Mouse (Mus musculus): ENCODE measurements around the gene Pdzd2. TPM values are rescaled to one million over a fixed set of nuclear protein-coding genes. Genes with fewer than 3 reads are reported as not detected.

The Pdzd2 gene
- polyA plus RNA-seq (2014; fragmentation: Nextera tagmentation; extraction: Ambion mirVana) = 3.3 and 5.0 TPM in 2 replicates

- DNase-seq (ENCODE audit: low spot score) (peak; percentile 99), ATAC-seq (peak; percentile 99)
- H3K27me3 ChIP-seq (replicated peaks; ENCODE audit: control insufficient read depth, insufficient read depth, low read length) = no peaks in the 10 kb centered on the region; the same call in 1 of the 2 replicates
- H3K4me3 ChIP-seq (ENCODE audit: low read depth, low read length) = peak within 1 kb of the TSS; percentile 57
- H3K9ac ChIP-seq (ENCODE audit: low read length) = peak within 1 kb of the TSS; percentile 65
- H3K4me2 ChIP-seq (ENCODE audit: low read length) = peak within 1 kb of the TSS; percentile 82
- H3K9me3 ChIP-seq (replicated peaks; ENCODE audit: control insufficient read depth, low read length) = no peaks in the 10 kb centered on the region
- H3K36me3 ChIP-seq (ENCODE audit: control insufficient read depth, insufficient read depth, low read length) = no peaks in the 10 kb centered on the region
- under 1% methylated on average over 81 of the region's 83 CpGs for WGBS
- 0 out of 2 replicates have a peak within 1 kb of the TSS, but pooled peaks have one; percentile 35 for H3K27ac ChIP-seq (ENCODE audit: low read depth, low read length)
- H3K4me1 ChIP-seq (ENCODE audit: control insufficient read depth, insufficient read depth, low read length) = no peaks in the 10 kb centered on the region
Measured at GRCm38 (mm10) chr15:12739277-12740247, at the start of gene Pdzd2. Gene Pdzd2, minus strand, starts transcription at chr15:12739924.

- no peak overlapping the region for H3K4me3 ChIP-seq (ENCODE audit: low read depth, low read length)
- H3K9ac ChIP-seq (ENCODE audit: low read length) = no peak overlapping the region
- H3K36me3 ChIP-seq (ENCODE audit: control insufficient read depth, insufficient read depth, low read length) = no peaks in the 10 kb centered on the region
- H3K4me1 ChIP-seq (ENCODE audit: control insufficient read depth, insufficient read depth, low read length) = no peaks in the 10 kb centered on the region
- no peaks in the 10 kb centered on the region for H3K9me3 ChIP-seq (replicated peaks; ENCODE audit: control insufficient read depth, low read length)
- WGBS = 41% methylated on average over 10 of the region's 10 CpGs
- no peak overlapping the region for H3K4me2 ChIP-seq (ENCODE audit: low read length)
- H3K27me3 ChIP-seq (replicated peaks; ENCODE audit: control insufficient read depth, insufficient read depth, low read length) = no peaks in the 10 kb centered on the region
- 0 out of 2 replicates have a peak, but pooled peaks have one; percentile 20 for ATAC-seq
- no peak for DNase-seq (ENCODE audit: low spot score)
- H3K27ac ChIP-seq (ENCODE audit: low read depth, low read length) = no peak overlapping the region
Measured at GRCm38 (mm10) chr15:12789406-12789867, 49.7 kb upstream of the Pdzd2 start.

- no peak overlapping the region for H3K27ac ChIP-seq (ENCODE audit: low read depth, low read length)
- no peak overlapping the region for H3K4me2 ChIP-seq (ENCODE audit: low read length)
- H3K9me3 ChIP-seq (replicated peaks; ENCODE audit: control insufficient read depth, low read length) = no peaks in the 10 kb centered on the region
- H3K36me3 ChIP-seq (ENCODE audit: control insufficient read depth, insufficient read depth, low read length) = no peaks in the 10 kb centered on the region
- 77% methylated on average over 5 of the region's 5 CpGs for WGBS
- no peaks in the 10 kb centered on the region for H3K27me3 ChIP-seq (replicated peaks; ENCODE audit: control insufficient read depth, insufficient read depth, low read length)
- ATAC-seq = no peak
- H3K9ac ChIP-seq (ENCODE audit: low read length) = no peak overlapping the region
- H3K4me3 ChIP-seq (ENCODE audit: low read depth, low read length) = no peak overlapping the region
- DNase-seq (ENCODE audit: low spot score) = no peak
- H3K4me1 ChIP-seq (ENCODE audit: control insufficient read depth, insufficient read depth, low read length) = no peaks in the 10 kb centered on the region
Measured at GRCm38 (mm10) chr15:12788536-12788935, 48.8 kb upstream of the Pdzd2 start.

DNA sequence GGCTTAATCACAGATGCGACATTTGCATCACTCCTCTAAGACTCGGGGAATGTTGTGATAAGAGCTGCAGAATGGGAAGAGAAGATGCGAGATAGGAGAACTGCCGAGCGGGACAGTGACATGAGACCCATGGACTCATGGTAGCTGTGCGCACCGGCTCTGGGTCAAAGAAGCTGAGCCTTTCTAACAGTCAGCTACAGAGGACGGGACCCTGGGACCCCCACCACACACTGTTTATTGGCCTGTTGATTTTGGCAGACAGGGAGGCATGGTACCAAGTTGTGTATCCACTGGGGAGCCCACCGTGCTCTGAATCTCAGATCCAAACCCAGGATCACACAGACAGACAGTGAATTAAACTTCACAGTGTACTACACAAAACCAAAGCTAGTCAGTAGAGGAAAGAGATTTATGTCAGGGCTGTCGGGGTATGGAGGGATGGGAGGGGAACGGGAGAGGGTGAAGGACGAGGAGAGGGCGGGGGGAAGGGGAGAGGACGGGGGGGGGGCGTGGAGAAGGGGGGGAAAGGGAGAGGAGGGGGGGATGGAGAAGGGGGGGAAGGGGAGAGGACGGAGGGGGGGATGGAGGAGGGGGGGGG lies 42.1 kb upstream of the Pdzd2 start:
- ATAC-seq = no peak

DNA sequence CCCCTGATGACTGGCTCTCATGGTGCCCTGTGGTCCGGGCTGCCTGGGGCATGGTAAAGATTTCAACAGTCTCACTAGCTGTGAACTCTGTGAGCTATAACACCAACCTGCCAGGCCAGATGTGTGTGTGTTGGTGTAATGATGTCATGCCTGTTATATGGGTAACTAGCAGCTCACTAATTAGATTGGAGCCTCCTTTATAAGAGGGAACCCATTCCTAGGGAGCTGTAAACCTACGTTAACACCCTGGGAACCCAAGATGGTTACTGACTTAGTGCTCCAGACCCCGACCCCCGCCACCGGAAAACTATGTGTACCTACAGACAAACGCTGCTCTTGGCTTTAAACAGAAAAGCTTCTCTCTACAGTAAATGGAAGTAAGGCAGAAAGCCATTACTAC lies 41.6 kb upstream of the Pdzd2 start:
- H3K27ac ChIP-seq (ENCODE audit: low read depth, low read length) = no peak overlapping the region
- H3K4me2 ChIP-seq (ENCODE audit: low read length) = no peak overlapping the region
- DNase-seq (ENCODE audit: low spot score) (no peak), ATAC-seq (no peak)
- H3K36me3 ChIP-seq (ENCODE audit: control insufficient read depth, insufficient read depth, low read length) = no peaks in the 10 kb centered on the region
- no peaks in the 10 kb centered on the region for H3K4me1 ChIP-seq (ENCODE audit: control insufficient read depth, insufficient read depth, low read length)
- H3K9ac ChIP-seq (ENCODE audit: low read length) = no peak overlapping the region
- no peak overlapping the region for H3K4me3 ChIP-seq (ENCODE audit: low read depth, low read length)
- WGBS = 90% methylated on average over 6 of the region's 6 CpGs
- 0 out of 2 replicates have a peak, but pooled peaks cover 2% of the 10 kb centered on the region for H3K9me3 ChIP-seq (replicated peaks; ENCODE audit: control insufficient read depth, low read length)
- H3K27me3 ChIP-seq (replicated peaks; ENCODE audit: control insufficient read depth, insufficient read depth, low read length) = no peaks in the 10 kb centered on the region

More for the DNA sequence above, 42.1 kb upstream of the Pdzd2 start:
- H3K9me3 ChIP-seq (replicated peaks; ENCODE audit: control insufficient read depth, low read length) = 0 out of 2 replicates have a peak, but pooled peaks cover 2% of the 10 kb centered on the region
- H3K36me3 ChIP-seq (ENCODE audit: control insufficient read depth, insufficient read depth, low read length) = no peaks in the 10 kb centered on the region
- no peaks in the 10 kb centered on the region for H3K27me3 ChIP-seq (replicated peaks; ENCODE audit: control insufficient read depth, insufficient read depth, low read length)
- no peak overlapping the region for H3K9ac ChIP-seq (ENCODE audit: low read length)
- DNase-seq (ENCODE audit: low spot score) = no peak
- no peak overlapping the region for H3K4me3 ChIP-seq (ENCODE audit: low read depth, low read length)
- H3K4me1 ChIP-seq (ENCODE audit: control insufficient read depth, insufficient read depth, low read length) = no peaks in the 10 kb centered on the region
- H3K27ac ChIP-seq (ENCODE audit: low read depth, low read length) = no peak overlapping the region
- no peak overlapping the region for H3K4me2 ChIP-seq (ENCODE audit: low read length)
- WGBS = 87% methylated on average over 13 of the region's 16 CpGs

DNA sequence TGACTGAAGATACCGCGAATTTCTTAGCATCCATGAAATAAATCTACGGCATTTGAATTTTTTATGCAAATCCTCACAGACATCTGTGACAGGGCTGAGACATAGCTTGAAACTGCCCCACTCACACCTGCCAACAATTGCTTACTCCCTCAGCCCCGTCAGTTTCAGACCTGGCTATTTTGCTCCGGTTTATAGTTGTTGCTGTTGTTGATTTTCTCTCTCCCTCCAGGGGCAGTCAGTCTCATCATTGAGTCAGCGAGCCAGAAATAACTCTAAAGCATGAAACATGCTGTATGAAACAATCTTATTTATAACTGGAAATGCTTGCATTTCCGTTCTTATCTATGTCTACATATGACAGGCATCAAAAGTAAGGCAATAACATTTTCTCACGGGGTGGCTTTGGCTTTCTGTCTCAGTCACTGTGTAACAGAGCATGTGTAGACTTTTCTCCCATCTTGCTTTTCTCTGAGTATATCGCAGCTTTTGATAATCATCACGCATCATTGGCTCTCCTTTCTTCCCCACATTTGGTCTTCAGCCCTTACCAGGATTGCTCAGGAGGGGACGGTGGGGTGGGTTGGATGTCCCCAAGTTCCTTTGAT lies 34.5 kb upstream of the Pdzd2 start:
- Histone ChIP-seq H3K4me1 (ENCODE audit: control insufficient read depth, insufficient read depth, low read length) (no peaks in the 10 kb centered on the region), H3K4me2 (ENCODE audit: low read length) (no peak overlapping the region), H3K36me3 (ENCODE audit: control insufficient read depth, insufficient read depth, low read length) (no peaks in the 10 kb centered on the region), H3K4me3 (ENCODE audit: low read depth, low read length) (no peak overlapping the region), H3K27me3 (replicated peaks; ENCODE audit: control insufficient read depth, insufficient read depth, low read length) (no peaks in the 10 kb centered on the region), H3K27ac (ENCODE audit: low read depth, low read length) (no peak overlapping the region), H3K9ac (ENCODE audit: low read length) (no peak overlapping the region), H3K9me3 (replicated peaks; ENCODE audit: control insufficient read depth, low read length) (0 out of 2 replicates have a peak, but pooled peaks cover 2% of the 10 kb centered on the region)
- 74% methylated on average over 11 of the region's 11 CpGs for WGBS
- DNase-seq (ENCODE audit: low spot score) = no peak
- no peak for ATAC-seq

- Histone ChIP-seq H3K36me3 (ENCODE audit: control insufficient read depth, insufficient read depth, low read length) (no peaks in the 10 kb centered on the region), H3K9me3 (replicated peaks; ENCODE audit: control insufficient read depth, low read length) (no peaks in the 10 kb centered on the region), H3K4me1 (ENCODE audit: control insufficient read depth, insufficient read depth, low read length) (no peaks in the 10 kb centered on the region), H3K4me2 (ENCODE audit: low read length) (no peak overlapping the region), H3K9ac (ENCODE audit: low read length) (no peak overlapping the region), H3K27me3 (replicated peaks; ENCODE audit: control insufficient read depth, insufficient read depth, low read length) (no peaks in the 10 kb centered on the region), H3K4me3 (ENCODE audit: low read depth, low read length) (no peak overlapping the region), H3K27ac (ENCODE audit: low read depth, low read length) (no peak overlapping the region)
- 65% methylated on average over 7 of the region's 7 CpGs for WGBS
- peak; percentile 63 for DNase-seq (ENCODE audit: low spot score)
- ATAC-seq = peak; percentile 73; the same call in 1 of the 2 replicates
Measured at GRCm38 (mm10) chr15:12770958-12771357, 31.2 kb upstream of the Pdzd2 start.

GRCm38 (mm10) chr15:12766848-12767247 lies 27.1 kb upstream of the Pdzd2 start:
- H3K4me1 ChIP-seq (ENCODE audit: control insufficient read depth, insufficient read depth, low read length) = no peaks in the 10 kb centered on the region
- H3K9me3 ChIP-seq (replicated peaks; ENCODE audit: control insufficient read depth, low read length) = no peaks in the 10 kb centered on the region
- H3K4me3 ChIP-seq (ENCODE audit: low read depth, low read length) = no peak overlapping the region
- no peak overlapping the region for H3K4me2 ChIP-seq (ENCODE audit: low read length)
- H3K27me3 ChIP-seq (replicated peaks; ENCODE audit: control insufficient read depth, insufficient read depth, low read length) = no peaks in the 10 kb centered on the region
- H3K36me3 ChIP-seq (ENCODE audit: control insufficient read depth, insufficient read depth, low read length) = no peaks in the 10 kb centered on the region
- no peak overlapping the region for H3K9ac ChIP-seq (ENCODE audit: low read length)
- no peak for ATAC-seq
- WGBS = 66% methylated on average over 4 of the region's 4 CpGs
- H3K27ac ChIP-seq (ENCODE audit: low read depth, low read length) = no peak overlapping the region
- no peak for DNase-seq (ENCODE audit: low spot score)

All from forebrain, embryonic 14.5 days (tissue).